Mouse (Mus musculus): ENCODE data around the gene Igf2r. TPM values are rescaled to one million over a fixed set of nuclear protein-coding genes. Genes with fewer than 3 reads are reported as not detected.

Gene Igf2r
- polyA plus RNA-seq, 1 experiment from 2014 or later, result 26.6 TPM

DNA sequence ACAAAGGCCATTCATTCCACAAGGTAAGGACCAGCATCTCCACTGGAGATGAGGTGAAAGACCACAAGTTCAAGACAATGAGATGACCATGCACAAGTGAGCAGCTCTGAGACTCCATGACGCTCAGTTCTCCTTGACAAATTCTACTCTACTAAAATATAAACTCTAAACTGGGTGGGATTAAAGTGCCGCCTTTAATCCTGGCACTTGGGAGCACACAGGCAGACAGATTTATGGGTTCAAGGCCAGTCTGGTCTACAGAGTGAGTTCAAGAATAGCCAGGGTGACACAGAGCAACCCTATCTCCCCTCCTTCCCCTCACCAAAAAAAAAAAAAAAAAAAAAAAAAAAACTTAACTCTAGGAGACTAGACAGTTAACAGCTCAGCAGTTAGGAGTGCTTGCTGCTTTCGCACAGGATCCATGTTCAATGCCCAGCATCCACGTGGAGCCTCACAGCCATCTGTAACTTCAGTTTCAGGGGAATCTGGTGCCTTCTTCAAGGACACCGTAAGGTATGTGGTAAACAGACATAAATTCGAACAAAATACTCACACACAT, 2.1 kb downstream of the Igf2r start:
- Histone ChIP-seq H3K36me3 (ENCODE audit: control insufficient read depth, insufficient read depth, low read length) (peaks cover 14% of the 10 kb centered on the region; the same call in 1 of the 2 replicates), H3K27ac (ENCODE audit: low read length) (peak overlapping the region; percentile 14; the same call in 1 of the 2 replicates), H3K4me2 (ENCODE audit: low read depth, low read length) (peak overlapping the region; percentile 38), H3K4me1 (ENCODE audit: control insufficient read depth, insufficient read depth, low read length) (peaks cover 13% of the 10 kb centered on the region; the same call in 1 of the 2 replicates), H3K27me3 (replicated peaks; ENCODE audit: control insufficient read depth, insufficient read depth, low read length) (no peaks in the 10 kb centered on the region), H3K4me3 (ENCODE audit: low read length) (peak overlapping the region; percentile 67), H3K9me3 (ENCODE audit: control insufficient read depth, low read length) (no peaks in the 10 kb centered on the region), H3K9ac (ENCODE audit: low read depth, low read length) (peak overlapping the region; percentile 83)
- no peak for ATAC-seq
- 57% methylated on average over 6 of the region's 6 CpGs for WGBS

DNA sequence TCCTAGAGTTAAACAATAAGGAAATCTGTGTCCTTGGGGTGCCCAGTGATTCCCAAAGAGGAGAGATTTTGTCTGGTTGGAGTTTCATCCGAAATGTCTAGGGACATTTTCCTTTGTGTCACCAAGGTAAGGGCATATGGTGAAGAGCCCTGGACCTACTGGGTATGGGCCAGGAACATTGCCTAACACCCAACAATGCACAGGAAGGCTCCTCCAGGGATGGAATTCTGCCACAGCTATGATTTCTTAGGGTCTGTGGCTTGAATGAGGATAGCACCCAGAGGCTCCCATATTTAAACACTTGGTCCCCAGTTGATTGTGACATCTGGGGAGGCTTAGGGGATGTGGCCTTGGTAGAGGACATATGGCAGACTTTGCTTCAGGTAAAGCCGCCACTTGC, 6.1 kb downstream of the Igf2r start:
- H3K9me3 ChIP-seq (ENCODE audit: control insufficient read depth, low read length), result no peaks in the 10 kb centered on the region
- no peak overlapping the region for H3K4me2 ChIP-seq (ENCODE audit: low read depth, low read length)
- H3K4me1 ChIP-seq (ENCODE audit: control insufficient read depth, insufficient read depth, low read length), result peaks cover 38% of the 10 kb centered on the region
- no peak overlapping the region for H3K9ac ChIP-seq (ENCODE audit: low read depth, low read length)
- no peak overlapping the region for H3K4me3 ChIP-seq (ENCODE audit: low read length)
- H3K27ac ChIP-seq (ENCODE audit: low read length), result no peak overlapping the region
- no peaks in the 10 kb centered on the region for H3K27me3 ChIP-seq (replicated peaks; ENCODE audit: control insufficient read depth, insufficient read depth, low read length)
- no peak for ATAC-seq
- 0 out of 2 replicates have a peak, but pooled peaks cover 2% of the 10 kb centered on the region for H3K36me3 ChIP-seq (ENCODE audit: control insufficient read depth, insufficient read depth, low read length)
- 94% methylated on average over 2 of the region's 2 CpGs for WGBS

GRCm38 (mm10) chr17:12760355-12761146, 8.9 kb downstream of the Igf2r start:
- Histone ChIP-seq H3K36me3 (ENCODE audit: control insufficient read depth, insufficient read depth, low read length) (0 out of 2 replicates have a peak, but pooled peaks cover 2% of the 10 kb centered on the region), H3K4me3 (ENCODE audit: low read length) (no peak overlapping the region), H3K27ac (ENCODE audit: low read length) (0 out of 2 replicates have a peak overlapping the region, but pooled peaks have one; percentile 12), H3K9ac (ENCODE audit: low read depth, low read length) (no peak overlapping the region), H3K4me1 (ENCODE audit: control insufficient read depth, insufficient read depth, low read length) (peaks cover 47% of the 10 kb centered on the region), H3K9me3 (ENCODE audit: control insufficient read depth, low read length) (no peaks in the 10 kb centered on the region), H3K4me2 (ENCODE audit: low read depth, low read length) (no peak overlapping the region), H3K27me3 (replicated peaks; ENCODE audit: control insufficient read depth, insufficient read depth, low read length) (no peaks in the 10 kb centered on the region)
- 69% methylated on average over 10 of the region's 10 CpGs for WGBS
- ATAC-seq, result no peak

DNA sequence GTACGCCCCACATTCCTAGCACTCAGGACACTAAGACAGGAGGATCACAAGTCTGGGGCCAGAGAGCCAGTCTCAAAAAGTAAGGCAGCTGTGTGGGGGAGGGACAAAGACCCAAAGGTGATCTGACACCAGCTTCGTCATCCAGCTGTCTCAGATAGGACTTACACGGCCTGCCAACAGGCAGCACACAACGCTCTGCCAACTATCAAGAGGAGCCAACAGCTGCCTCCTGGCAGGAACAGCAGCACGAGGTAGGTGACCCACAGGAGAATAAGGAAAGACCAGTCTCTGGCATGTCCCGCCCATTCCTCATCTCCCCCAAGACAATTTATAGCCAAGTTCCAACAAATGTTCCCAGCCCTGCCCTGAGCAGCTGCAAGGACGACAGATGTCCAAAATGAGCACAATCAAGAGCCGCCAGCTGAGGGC, 9.8 kb downstream of the Igf2r start:
- Histone ChIP-seq H3K4me2 (ENCODE audit: low read depth, low read length) (no peak overlapping the region), H3K4me3 (ENCODE audit: low read length) (no peak overlapping the region), H3K27me3 (replicated peaks; ENCODE audit: control insufficient read depth, insufficient read depth, low read length) (no peaks in the 10 kb centered on the region), H3K36me3 (ENCODE audit: control insufficient read depth, insufficient read depth, low read length) (0 out of 2 replicates have a peak, but pooled peaks cover 2% of the 10 kb centered on the region), H3K27ac (ENCODE audit: low read length) (0 out of 2 replicates have a peak overlapping the region, but pooled peaks have one; percentile 12), H3K9me3 (ENCODE audit: control insufficient read depth, low read length) (no peaks in the 10 kb centered on the region), H3K4me1 (ENCODE audit: control insufficient read depth, insufficient read depth, low read length) (peaks cover 52% of the 10 kb centered on the region), H3K9ac (ENCODE audit: low read depth, low read length) (no peak overlapping the region)
- ATAC-seq, result no peak; the same call in 1 of the 2 replicates
- 46% methylated on average over 8 of the region's 8 CpGs for WGBS

DNA sequence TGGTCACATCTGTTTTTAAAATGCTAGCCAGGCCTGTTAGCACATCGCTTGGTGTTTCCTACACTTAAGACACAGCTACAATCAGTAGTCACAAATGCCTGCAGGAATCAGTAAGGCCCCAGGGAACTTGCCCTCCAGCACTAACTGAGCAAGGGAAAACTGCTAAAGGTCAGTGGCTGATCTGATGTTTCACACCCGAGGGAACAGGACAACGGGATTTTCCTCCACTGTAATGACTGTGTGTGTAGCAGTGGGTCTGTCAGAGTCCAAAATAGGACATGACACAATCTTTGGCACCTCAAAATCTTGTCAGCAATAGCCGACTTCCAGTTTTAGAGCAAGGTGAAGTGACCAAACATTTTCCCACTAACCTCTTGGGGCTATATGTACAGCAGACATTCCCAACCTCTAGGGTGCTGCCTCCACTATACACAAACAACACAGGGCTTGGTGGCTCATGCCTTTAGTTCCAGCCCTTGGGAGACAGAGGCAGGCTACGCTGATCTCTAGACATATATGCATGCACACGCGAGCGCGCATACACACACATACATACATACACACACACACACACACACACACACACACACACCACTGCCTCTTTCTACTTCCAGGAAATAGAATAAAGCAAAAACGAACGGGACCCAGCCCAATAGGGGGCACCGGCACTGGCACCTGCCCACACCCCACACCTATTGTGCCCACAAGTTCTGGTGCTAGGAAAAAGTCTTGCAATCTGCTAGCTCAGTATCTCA, 10.6 kb downstream of the Igf2r start:
- WGBS, result 80% methylated on average over 12 of the region's 12 CpGs
- Histone ChIP-seq H3K27ac (ENCODE audit: low read length) (no peak overlapping the region), H3K9ac (ENCODE audit: low read depth, low read length) (no peak overlapping the region), H3K4me2 (ENCODE audit: low read depth, low read length) (no peak overlapping the region), H3K9me3 (ENCODE audit: control insufficient read depth, low read length) (no peaks in the 10 kb centered on the region), H3K4me1 (ENCODE audit: control insufficient read depth, insufficient read depth, low read length) (peaks cover 57% of the 10 kb centered on the region), H3K27me3 (replicated peaks; ENCODE audit: control insufficient read depth, insufficient read depth, low read length) (no peaks in the 10 kb centered on the region), H3K4me3 (ENCODE audit: low read length) (no peak overlapping the region), H3K36me3 (ENCODE audit: control insufficient read depth, insufficient read depth, low read length) (no peaks in the 10 kb centered on the region)
- no peak for ATAC-seq

GRCm38 (mm10) chr17:12757990-12758389, 11.5 kb downstream of the Igf2r start:
- H3K36me3 ChIP-seq (ENCODE audit: control insufficient read depth, insufficient read depth, low read length), result no peaks in the 10 kb centered on the region
- H3K27me3 ChIP-seq (replicated peaks; ENCODE audit: control insufficient read depth, insufficient read depth, low read length), result no peaks in the 10 kb centered on the region
- H3K9me3 ChIP-seq (ENCODE audit: control insufficient read depth, low read length), result no peaks in the 10 kb centered on the region
- 68% methylated on average over 5 of the region's 5 CpGs for WGBS
- H3K4me3 ChIP-seq (ENCODE audit: low read length), result no peak overlapping the region
- no peak overlapping the region for H3K27ac ChIP-seq (ENCODE audit: low read length)
- no peak overlapping the region for H3K4me2 ChIP-seq (ENCODE audit: low read depth, low read length)
- ATAC-seq, result no peak
- H3K4me1 ChIP-seq (ENCODE audit: control insufficient read depth, insufficient read depth, low read length), result peaks cover 61% of the 10 kb centered on the region
- no peak overlapping the region for H3K9ac ChIP-seq (ENCODE audit: low read depth, low read length)

GRCm38 (mm10) chr17:12757161-12757560, 12.3 kb downstream of the Igf2r start:
- 79% methylated on average over 6 of the region's 6 CpGs for WGBS
- Histone ChIP-seq H3K9me3 (ENCODE audit: control insufficient read depth, low read length) (no peaks in the 10 kb centered on the region), H3K36me3 (ENCODE audit: control insufficient read depth, insufficient read depth, low read length) (no peaks in the 10 kb centered on the region), H3K27ac (ENCODE audit: low read length) (no peak overlapping the region), H3K4me2 (ENCODE audit: low read depth, low read length) (no peak overlapping the region), H3K4me3 (ENCODE audit: low read length) (no peak overlapping the region), H3K9ac (ENCODE audit: low read depth, low read length) (no peak overlapping the region), H3K4me1 (ENCODE audit: control insufficient read depth, insufficient read depth, low read length) (peaks cover 69% of the 10 kb centered on the region), H3K27me3 (replicated peaks; ENCODE audit: control insufficient read depth, insufficient read depth, low read length) (no peaks in the 10 kb centered on the region)
- ATAC-seq, result no peak

- WGBS, result 52% methylated on average over 4 of the region's 4 CpGs
- H3K27me3 ChIP-seq (replicated peaks; ENCODE audit: control insufficient read depth, insufficient read depth, low read length), result no peaks in the 10 kb centered on the region
- no peak overlapping the region for H3K4me3 ChIP-seq (ENCODE audit: low read length)
- no peak for ATAC-seq
- H3K36me3 ChIP-seq (ENCODE audit: control insufficient read depth, insufficient read depth, low read length), result no peaks in the 10 kb centered on the region
- no peak overlapping the region for H3K9ac ChIP-seq (ENCODE audit: low read depth, low read length)
- H3K4me1 ChIP-seq (ENCODE audit: control insufficient read depth, insufficient read depth, low read length), result peaks cover 78% of the 10 kb centered on the region
- no peaks in the 10 kb centered on the region for H3K9me3 ChIP-seq (ENCODE audit: control insufficient read depth, low read length)
- H3K4me2 ChIP-seq (ENCODE audit: low read depth, low read length), result no peak overlapping the region
- H3K27ac ChIP-seq (ENCODE audit: low read length), result no peak overlapping the region
Measured at GRCm38 (mm10) chr17:12755951-12756350, 13.5 kb downstream of the Igf2r start.

DNA sequence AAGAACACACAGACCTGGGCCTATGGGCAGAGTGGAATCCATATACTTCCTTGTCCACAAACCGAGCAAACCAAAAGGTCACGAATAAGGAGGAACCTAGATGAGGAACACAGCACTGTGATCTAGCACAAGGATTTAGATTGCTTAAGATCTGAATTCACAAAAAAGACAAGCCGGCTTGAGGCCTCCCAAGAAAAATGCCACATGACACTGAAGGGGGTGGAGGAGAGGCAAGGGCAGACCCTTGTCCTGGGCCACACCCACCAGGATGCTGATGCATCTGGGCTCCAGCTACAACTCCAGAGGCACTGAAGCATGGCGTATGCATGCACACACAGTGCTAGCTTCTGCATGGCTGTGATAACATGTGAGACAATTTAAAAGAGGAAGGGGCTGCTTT, 14.3 kb downstream of the Igf2r start:
- Histone ChIP-seq H3K9ac (ENCODE audit: low read depth, low read length) (no peak overlapping the region), H3K27ac (ENCODE audit: low read length) (0 out of 2 replicates have a peak overlapping the region, but pooled peaks have one; percentile 56), H3K27me3 (replicated peaks; ENCODE audit: control insufficient read depth, insufficient read depth, low read length) (no peaks in the 10 kb centered on the region), H3K4me3 (ENCODE audit: low read length) (no peak overlapping the region), H3K36me3 (ENCODE audit: control insufficient read depth, insufficient read depth, low read length) (no peaks in the 10 kb centered on the region), H3K4me2 (ENCODE audit: low read depth, low read length) (no peak overlapping the region), H3K9me3 (ENCODE audit: control insufficient read depth, low read length) (no peaks in the 10 kb centered on the region), H3K4me1 (ENCODE audit: control insufficient read depth, insufficient read depth, low read length) (peaks cover 80% of the 10 kb centered on the region)
- WGBS, result 69% methylated on average over 4 of the region's 4 CpGs
- ATAC-seq, result no peak

Data from intestine, embryonic 16.5 days (tissue).